Mouse (Mus musculus) brain, embryonic 18.5 days (tissue): ENCODE results near the gene Ptpn3.

Experiments used
- DNase-seq: peaks from one replicate; pipeline ENCODE4 v3.0.0-alpha.2; 2012; ENCODE audit warnings: low read depth, low spot score

Gene Ptpn3

DNA sequence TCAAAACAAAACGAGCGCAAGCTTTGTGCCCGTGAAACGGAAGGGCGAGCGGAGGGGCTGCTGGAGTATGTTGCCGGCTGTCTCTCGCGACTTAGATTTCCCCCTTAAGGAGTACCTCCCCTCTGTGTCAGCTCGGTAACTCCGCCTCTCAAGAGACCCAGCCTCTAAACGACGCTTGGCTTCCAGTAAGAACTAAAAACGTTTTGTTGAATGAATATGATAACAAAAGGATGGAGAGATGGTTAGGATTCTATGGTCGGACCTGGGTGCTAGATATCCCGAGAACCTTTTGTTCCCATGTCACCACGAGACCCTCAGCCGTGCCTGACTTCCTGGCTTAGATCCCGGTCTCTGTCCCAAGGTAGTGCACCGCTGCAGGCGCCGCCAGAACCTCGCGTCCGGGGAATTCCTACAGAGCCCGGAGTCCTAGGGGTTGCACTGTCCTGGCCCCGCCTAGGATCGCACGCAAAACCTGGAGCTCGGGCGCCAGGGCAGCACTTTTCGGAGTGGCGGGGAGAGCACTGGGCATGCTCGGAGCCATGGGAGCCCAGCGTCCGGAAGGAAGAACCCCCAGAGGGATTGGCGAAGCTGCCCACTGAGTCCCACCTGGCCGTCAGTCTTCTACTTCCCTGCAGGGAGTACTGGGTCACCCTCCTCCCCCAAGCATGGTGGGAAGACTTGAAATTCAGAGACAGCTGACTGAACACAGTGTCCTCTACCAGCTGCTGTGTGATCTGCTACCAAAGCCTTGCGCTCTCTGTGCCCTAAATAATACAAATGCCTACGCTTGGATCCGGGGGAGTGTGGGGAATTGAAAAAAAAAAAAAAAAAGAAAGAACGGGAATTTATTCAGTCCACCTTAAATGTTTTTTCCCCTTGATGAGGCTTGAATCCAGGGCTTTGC, at the start of gene Ptpn3:
Gene Ptpn3 (minus strand): TSS at position 428 of the 904 bp plus-strand sequence.
- peak; percentile 67 for DNase-seq

DNA sequence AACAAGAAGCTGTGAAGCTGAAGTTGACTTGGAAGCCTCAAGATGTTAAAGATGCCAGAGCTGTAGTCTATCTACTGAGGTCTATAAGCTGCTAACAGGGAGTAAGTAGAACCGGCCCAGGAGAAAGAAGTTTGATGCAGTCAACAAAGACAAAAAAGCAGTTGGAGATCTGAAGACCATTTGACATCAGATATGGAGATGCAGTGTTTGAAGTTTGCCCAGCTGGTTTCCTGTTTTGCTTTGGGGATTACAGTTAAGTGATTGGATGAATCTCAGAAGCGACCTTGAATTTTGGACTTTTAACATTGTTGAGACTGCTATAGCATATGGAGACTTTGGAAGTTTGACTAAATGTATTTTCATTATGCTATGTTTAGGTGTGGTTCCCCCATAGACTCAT, 48.9 kb upstream of the Ptpn3 start:
- DNase-seq, result no peak

DNA sequence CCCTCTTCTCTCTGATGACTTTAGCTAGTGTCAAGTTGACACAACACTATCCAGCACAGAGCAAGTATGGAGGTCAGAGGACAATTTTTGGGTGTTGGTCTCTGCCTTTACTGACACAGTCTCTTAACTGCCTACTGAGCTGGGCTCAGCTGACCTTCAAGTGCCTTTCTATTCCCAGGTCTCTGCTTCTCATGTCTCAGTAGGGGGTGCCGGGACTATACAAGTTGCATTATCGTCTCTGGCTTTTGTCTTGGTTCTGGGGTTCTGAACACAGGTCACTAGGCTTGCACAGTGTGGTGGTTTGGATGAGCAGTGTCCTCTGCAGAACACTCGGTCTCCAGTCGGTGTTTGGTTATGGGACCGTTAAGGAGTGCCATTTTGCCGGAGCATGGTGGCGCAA, 42.4 kb upstream of the Ptpn3 start:
- DNase-seq, result no peak

DNA sequence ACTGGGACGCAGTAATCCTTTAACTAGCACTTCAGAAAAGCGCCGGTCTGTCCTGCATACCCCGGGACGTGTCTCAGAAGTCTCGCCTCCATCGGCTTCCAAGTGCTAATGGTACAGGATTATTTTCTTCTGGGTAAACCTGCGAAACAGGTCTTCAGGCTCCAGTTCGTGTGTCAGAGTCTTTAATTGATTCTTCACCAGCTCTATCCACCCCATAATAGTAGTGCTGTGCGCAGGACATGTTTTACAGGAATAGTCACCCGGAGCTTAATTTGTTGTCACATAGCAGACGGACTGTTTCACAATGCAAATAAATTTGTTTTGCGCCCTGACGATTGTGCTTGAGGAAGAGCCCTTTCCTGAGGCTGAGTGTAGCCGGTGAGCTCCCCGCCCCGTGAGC, 37.3 kb upstream of the Ptpn3 start:
- no peak for DNase-seq

DNA sequence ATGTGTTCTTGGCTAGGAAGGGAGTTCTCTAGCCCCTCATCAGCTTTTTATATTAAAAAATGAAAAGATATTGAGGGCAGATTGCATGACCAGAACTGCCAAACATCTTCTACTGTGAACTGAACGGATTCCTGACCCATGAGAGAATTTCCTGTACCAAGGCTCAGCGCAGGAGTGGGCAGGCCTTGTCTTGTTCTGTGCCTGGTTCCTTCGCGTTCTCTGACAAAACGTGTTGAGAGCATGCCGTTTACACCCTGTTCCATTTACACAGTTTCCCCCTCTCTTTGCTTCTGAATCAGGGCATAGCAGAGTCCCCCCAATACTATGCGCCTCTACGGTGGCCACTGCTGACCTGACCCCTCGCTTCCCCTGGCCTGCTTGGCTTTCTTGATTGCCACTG, 36.4 kb upstream of the Ptpn3 start:
- no peak for DNase-seq

DNA sequence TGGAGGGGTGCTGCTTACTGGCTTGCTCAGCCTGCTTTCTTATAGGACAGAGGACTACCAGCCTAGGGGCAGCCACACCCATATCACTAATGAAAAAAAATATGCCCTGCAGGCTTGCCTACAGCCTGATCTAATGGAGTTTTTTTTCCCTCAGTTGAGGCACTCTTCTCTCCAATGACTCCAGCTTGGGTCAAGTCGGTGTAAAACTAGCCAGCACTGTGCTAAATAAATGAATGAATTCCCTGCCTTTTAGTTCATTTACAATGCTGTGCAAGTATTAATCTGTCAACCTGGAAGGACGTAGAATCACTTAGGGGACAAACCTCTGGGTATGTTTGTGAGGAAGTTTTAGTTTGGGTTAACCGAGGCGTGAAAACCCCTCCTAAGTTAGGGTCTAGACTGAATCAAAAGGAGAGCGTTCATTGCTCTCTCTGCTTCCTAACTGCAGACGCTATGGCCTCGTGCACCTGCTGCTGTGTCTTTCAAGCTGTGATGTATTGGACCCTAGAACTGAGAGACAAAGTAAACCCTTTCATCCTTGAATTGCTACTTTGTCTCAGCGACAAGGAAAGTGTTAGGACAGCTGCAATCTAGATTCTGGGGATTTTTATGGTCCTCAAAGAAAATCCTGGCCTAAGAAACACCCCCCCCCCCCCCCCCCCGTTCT, 33.5 kb upstream of the Ptpn3 start:
- no peak for DNase-seq

DNA sequence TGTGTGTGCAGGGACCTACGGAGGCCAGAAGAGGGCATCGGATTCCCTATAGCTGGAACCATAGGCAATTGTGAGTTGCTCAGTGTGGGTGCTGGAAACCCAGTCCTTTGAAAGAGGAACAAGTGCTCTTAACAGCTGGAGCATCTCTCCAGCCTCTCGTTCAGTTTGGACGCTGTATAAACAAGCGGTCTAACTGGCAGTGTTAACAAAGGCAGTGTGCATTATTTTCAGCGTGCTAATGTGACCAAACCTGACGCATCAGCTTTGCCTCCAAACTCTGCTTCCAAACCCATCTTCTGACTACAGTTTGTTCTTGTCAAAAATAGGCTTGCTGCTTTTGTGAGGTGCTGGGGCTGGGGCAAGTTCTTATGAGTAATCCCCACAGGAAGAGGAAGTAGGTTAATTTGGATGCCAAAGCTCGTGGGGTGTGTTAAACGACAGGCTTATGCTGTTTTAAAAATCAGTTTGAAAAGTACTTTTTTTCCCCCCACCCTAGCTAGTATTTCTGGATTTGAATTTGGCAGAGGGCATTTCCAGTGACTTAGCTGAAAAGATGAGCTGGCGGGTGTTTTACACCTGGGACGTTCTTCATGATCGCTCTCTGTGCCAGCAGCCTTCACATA, 32.4 kb upstream of the Ptpn3 start:
- no peak for DNase-seq

DNA sequence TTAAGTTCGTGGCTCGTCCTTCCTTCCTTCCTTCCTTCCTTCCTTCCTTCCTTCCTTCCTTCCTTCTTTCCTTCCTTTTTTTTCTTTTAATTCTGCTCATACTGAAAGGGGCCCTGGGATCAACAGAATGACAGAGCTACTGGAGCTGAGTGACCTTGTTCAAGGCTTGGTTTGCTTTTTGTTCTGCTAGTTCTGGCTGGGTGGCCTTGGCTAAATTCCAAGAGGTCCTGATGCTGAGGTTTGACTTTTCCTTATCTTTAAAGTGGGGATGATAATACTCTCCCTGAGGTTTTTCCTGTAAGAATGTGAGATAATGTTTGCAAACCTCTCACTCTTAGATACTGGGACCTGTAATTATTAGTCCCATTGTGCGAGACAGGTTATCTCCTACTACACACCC, 30.9 kb upstream of the Ptpn3 start:
- no peak for DNase-seq

DNA sequence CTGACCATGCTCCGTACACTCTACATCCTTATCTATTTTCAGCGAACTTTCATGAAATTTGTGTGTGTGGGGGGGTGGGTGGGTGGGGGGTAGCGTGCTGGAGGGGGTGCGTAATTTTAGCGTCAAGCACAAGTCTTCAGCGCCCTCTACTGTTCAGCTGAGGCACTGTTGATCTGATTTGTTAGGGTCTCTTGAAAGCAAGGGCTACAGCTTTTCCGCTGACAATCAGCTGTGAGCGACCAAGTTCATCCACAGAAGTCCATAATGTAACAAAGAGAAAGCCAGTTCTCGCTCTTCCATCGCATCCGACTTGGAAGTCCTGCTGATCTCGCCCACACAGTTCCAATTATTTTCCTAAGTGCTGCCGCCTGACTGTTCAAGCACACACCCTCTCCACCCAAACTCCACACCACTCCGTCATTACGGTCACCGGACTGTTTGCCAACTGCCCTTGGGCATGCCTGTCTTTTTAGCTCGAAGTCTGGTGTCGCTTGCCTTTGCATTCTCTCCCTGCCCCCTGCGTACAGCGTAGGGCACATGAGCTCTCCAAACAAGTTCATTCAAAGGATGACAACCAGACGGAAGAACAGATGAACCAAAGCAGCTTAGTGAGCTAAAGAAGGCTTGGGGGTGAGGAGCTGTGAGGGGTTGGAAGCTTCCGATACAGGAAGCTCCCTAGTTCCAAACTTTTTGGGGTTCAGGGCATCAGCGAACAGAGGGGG, 19.1 kb upstream of the Ptpn3 start:
- DNase-seq, result no peak

DNA sequence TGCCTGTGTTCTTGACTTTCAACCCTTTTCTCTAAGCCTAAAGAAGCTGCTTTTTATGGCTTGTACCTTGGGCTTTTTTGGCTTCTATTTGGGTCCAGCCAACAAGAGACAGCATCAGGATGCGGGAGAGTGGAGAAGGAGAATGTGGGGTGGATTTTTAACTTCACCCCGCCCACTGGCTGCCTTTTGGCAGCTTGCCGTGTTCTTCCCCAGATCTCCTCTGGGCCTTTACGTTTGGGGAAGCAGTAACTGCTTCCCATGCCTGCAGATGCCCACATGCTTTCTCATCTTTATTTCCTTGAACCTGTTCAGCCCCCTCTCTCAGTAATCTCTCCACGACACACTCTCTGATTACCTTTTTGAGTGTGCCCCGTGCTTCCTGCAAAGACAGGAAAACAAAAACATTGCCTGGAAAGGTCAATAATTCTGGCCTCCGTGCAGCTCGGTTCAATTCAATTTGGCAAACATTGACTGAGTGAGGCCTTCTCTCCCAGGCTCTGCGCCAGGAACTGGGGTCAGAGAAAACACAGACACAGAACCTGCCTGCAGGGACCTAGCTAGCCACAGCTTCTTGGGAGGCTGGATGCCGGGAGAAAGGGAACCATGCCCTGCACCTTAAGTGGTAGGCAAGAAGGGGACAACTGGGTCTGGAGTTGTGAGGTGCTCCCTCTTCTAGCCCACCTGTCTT, 17.0 kb upstream of the Ptpn3 start:
- DNase-seq, result no peak

DNA sequence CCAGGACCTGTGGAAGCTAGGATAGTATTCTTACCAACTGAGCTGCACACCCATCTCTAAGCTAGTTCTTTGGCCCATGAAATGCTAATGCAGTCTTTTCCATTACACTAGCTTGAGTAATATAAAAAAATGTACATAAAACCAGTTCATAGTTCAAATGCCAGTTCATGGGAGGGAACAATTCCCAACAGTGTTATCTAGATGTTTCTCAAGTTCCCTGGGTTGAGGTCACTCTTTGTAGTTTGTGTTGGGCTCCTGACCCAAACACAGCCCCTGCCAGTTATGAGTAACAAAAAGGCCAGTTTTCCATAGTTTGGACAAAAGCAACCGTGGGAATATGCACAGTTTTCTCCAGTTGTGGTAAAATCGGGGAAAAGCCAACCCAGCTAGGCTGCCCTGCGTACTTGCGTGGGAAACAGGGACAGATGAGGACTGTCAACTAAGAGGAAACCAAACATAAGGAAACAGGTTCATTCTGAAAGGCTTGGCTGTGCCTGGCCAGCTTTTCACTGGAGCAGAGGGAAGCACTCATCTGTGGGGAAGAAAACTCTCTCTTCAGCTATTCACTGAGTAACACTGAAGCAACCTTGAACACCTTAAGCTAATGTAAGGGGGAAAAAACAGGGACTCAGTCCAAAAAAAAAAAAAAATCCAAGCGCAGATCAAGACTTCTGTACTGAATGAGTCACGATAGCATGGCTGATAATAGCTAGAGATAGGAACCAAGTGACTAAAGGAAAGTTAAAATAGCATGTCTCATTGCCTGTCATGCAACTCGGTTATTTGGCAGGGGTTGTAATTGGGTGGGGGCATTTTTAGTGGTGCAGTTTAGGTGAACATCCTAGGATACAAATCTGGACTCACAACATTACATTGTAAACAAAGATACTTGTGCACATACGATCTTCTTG, 10.9 kb upstream of the Ptpn3 start:
- no peak for DNase-seq

DNA sequence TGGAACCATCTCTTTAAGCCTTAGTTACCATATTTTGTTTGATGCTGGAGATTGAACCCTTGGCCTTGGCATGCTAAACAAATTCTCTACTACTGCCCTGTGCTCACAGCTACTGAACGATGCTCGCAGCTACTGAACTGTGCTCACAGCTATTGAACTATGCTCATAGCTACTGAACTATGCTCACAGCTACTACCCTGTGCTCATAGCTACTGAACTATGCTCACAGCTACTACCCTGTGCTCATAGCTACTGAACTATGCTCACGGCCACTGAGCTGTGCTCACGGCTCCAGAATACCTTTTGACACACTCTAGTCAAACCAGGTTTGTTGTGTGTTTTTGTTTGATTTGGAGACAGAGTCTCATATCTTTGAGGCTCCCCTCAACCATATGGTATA, 10.1 kb upstream of the Ptpn3 start:
- DNase-seq, result no peak

DNA sequence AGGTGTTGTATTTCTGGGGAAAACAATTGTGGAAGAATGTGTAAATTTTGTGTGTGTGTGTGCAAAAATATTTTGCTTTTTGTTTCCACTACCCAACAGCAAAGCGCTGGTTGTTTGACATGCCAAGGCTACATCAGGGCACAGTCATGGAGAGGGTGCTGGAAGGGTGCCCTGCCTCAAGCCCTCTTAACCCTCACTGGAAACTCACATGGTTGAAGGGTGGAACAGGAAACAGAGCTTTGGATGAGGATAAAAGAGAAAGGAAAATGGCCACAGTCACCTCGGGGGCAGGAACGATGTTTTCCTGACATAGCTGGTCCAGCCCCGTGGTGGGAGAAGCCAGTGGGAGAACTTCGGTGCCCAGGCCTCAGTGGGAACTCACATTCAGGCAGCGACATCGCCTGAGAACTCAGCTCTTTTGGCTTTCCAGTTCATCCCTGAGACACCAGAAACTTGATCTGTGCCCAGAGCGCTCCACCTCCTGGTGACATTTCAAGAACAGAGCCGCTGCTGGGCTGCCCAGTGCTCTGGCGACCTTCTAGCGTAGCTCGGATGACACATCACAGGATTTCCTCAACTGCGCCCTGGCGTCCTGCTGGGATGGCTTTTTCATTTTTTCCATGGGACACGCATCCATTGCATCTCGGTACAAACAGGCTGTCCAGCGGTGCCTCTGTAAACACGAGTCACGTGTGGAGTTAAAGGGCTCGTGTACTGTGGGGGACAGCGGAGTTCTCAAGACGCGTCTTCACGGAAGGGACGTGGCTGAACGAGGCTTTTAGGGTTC, 6.8 kb upstream of the Ptpn3 start:
- no peak for DNase-seq

DNA sequence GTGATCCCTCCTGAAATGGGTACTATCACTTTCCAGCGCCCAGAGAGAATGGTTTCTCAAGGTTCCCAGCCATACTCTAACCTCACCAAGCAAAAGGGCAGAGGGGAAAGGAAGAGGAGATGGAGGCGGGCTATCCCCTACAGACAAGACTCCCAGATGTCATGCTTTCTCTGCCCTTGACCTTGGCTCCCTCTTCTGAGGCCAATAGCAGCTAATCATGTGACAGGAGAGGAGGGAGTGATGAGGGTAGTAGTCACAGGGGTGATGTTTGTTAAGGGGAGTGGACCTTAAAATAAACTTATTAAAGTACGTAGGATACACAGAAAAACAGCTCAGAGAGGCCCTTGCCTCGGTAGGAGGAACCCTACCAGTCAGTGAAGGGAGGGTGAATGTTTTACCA, 6.1 kb upstream of the Ptpn3 start:
- no peak for DNase-seq

DNA sequence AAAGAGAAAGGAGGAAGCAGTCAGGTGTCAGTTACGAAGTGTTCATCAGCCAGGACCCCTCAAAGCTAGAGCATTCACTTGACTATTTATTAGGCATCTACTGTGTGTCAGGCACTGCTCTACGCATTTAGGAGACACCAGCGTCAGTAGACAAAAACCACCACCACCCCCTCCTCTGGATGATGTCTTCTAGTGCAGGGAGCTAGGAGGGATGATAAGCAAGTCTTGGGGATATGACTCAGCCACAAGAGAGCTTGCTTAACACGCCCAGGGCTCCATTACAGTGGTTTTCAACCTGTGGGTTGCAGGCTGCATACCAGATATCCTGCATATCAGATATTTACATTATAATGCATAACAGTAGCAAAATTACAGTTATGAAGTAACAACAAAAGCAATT, 4.6 kb upstream of the Ptpn3 start:
- no peak for DNase-seq

DNA sequence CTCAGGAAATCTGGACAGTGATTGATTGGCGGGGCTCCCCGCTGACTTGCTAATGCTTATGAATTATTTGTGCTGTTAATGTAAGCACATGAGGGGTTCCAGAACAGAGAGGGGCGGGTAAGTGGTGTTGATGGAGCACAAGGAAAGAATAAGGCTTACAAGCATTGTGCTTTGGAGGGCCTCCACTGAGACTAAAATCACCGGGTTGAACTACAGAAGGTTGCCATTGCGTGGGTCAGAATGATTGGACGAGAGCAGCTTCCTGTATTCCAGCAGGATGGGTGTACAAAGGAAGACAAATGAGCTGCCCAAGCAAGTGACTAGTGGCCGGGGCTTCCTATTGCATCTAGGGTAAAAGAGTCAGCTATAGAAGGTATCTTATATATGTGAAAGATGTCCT, 4.0 kb upstream of the Ptpn3 start:
- no peak for DNase-seq

DNA sequence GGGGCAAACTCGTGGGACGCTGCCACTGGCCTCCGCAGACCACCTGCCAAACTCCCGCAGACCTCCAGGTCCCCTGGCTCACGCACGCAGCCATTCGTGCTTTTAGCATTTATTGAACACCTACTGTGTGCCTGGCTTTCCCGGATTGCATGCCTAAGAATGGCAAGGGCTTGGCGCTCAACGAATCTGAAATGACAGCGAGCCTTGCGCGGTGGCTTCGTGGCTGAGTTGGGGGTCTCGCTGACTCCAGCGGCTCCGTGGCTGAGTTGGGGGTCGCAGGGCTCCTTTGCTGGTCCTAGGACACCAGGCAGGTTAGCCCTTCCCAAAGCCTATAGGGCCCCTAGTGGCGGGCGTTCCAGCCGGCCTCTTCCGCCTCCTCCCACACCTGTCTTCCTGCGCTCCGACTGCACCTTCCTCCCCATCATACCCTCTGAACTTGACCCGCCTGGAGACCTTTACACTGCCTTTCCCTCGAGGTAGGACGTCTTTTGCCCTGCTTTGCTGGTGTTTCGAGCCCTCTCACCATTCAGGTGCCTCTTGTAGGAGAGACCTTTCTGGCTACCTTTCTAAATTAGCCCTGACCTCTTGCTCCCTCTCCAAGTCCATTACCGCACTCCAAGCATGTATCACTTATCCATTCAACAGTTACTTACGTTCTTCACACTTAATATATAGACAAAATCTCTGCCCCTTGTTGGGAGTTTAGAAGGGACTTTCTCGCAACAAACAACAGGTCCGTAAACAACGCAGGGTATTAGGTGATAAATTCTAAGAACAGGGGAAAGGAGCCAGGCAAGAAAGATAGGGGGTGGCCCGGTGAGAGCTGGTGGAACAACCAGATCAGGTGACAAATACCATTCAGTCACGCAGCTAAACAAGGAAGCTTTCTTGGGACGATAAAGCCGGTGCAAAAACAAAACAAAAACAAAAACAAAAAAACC, 898 bp downstream of the Ptpn3 start:
- no peak for DNase-seq

DNA sequence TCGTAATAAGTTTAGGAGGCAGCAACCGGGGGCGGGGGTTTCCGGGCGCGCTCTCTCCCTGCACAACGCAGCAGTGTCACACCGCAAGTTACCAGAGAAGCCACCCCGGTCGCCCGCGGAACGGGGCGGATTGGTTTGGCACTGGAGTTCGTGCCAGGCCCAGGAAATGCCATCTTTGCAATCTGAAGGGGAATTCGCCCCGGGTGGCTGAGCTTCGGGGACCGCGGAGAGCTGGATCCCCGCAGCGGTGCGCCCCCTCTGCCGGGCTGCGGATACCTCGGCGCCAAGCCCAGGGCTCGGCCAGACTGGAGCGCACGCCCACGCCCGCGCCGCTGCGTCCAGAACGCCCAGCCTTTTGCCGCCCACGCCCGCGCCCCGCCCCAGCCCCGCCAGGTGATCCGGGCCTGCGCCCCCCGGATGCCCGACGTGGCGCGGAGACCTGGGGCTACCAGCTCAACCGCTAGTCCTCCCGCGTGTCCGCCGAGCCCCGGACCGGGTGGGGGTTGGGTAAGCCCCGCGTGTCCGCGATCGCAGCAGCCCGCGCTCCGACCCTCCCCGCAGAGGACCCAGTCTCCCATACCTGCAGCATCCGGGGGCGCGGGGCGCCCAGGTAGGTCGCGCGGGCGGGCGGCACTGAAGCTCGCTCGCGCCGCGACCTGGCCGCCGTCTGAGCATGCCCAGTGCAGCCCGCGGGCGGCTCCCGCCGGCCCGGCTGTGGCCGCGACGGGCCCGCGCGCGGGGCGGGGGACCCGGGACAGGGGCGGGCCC, 1.8 kb downstream of the Ptpn3 start:
- no peak for DNase-seq
